Mouse (Mus musculus) brain, embryonic 14.5 days (tissue): ENCODE results near the gene Fam71e1. TPM values are rescaled to one million over a fixed set of nuclear protein-coding genes. Genes with fewer than 3 reads are reported as not detected.
A peak's percentile ranks its signal among the peaks of the same experiment; 100 is the strongest.

Source experiments
- DNase-seq: peaks from one replicate; pipeline ENCODE4 v3.0.0-alpha.2; 2011; ENCODE audit warnings: low read depth
- CTCF ChIP-seq: fragments of 200-500 bp; IDR thresholded peaks from 2 replicates; pipeline ENCODE4 v1.5.1; 2012; ENCODE audit warnings: inconsistent platforms, mild to moderate bottlenecking, moderate library complexity, borderline replicate concordance; ENCODE audit not compliant: insufficient read depth, insufficient read length; ENCODE audit errors: extremely low read depth
- POLR2A ChIP-seq: fragments of 200-500 bp; IDR thresholded peaks from 2 replicates; pipeline ENCODE4 v1.6.1; 2012; ENCODE audit warnings: mild to moderate bottlenecking, inconsistent platforms, borderline replicate concordance; ENCODE audit not compliant: poor library complexity, insufficient read depth, insufficient read length, severe bottlenecking; ENCODE audit errors: extremely low read depth
- polyA plus RNA-seq: library from polyadenylated mRNA; depleted of rRNA; stranded (reverse); fragments of >200 nt; gene quantifications from 2 replicates; pipeline ENCODE4 v1.2.3, GENCODE M21; 2012; rRNA removed

The Fam71e1 gene
- polyA plus RNA-seq, 1 experiment, result 31.7 TPM

GRCm38 (mm10) chr7:44547041-44547440, 50.7 kb downstream of the Fam71e1 start:
- no peak for DNase-seq
- TF ChIP-seq POLR2A (no peak), CTCF (no peak)

GRCm38 (mm10) chr7:44547725-44548124, 51.3 kb downstream of the Fam71e1 start:
- DNase-seq, result no peak
- TF ChIP-seq CTCF (no peak), POLR2A (no peak)

DNA sequence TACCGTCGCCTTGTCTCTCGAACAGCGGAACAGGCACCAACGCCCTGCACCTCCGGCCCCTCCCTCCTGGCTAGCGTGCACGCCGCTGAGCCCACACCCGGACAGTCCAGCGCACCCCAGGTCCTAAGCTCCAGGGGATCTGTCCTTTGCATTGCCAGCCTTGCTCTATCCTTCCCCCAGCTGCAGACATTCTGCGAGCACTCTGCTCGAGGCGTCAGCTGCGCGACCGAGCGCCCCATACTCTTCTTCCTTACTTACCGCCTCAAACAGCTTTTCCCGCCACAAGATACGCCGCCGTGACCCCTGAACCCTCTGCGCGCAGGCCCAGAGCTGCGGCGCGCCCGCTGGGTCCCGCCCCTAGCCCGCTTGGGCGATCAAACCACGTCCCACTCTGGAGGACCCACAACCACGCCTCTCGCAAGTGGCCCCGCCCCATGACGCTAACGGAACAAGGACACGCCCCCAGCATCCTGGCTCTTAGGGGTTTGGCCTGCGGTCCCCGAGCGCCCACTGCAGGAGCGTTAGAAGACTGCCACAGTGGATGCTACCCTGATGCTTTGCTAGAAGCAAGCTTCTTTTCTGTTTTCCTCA, 52.2 kb downstream of the Fam71e1 start, which contains the start of gene Pold1:
TSS of gene Pold1 (minus strand) at position 353 of the 591 bp plus-strand sequence.
- DNase-seq, result peak; percentile 100
- peak; percentile 89 for TF ChIP-seq CTCF
- 0 out of 2 replicates have a peak, but pooled peaks have one; percentile 5 for TF ChIP-seq POLR2A

DNA sequence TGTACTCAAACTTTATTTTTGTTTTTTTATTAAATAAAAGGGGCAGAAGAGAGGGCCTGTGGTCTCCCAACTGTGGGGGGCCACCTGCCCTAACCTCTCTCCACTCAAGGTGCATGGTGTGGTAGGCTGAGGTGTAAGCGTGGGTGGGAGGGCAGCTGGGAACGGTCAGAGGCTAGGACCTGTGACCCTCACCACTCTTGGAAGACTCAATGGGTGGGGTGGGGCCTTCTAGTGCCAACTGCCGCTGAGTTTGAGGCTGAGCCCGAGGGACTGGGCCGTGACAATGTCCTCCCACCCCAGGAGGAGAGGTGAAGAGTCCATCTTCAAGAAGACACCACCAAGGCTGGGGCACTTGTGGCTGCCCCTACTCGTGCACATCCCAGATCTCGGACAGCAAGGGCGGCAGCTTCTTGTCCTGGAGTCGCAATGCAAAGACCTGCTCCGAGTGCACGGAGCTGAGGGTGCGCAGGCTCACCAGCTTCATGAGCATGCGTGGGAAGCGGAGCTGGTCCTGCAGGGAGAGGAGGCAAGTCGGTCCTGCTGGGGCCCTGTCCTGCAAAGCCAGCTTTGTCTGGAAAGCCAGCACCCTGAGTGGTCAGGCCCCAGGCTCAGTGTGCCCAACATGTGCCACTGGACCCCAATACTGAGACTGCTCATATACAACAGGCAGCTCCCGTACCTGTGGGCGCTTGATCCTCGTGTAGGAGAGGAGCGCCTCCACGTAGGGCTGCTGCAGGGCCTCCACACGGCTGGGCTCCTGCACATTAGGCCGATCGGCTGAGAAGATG, 53.4 kb downstream of the Fam71e1 start:
- no peak for DNase-seq
- TF ChIP-seq CTCF (no peak), POLR2A (no peak)

DNA sequence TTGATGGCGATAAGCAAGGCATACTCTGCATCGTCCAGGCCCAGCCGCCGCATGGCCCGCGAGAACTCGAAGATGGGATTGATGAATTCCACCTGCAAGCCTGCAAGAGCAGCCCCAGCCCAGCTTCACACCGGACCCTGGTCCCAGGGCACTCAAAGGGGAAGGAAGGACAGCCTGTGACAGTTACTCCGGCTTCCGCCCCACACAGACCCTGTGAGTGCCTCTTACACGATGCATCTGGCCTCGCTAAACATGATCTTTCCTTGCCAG, 54.0 kb downstream of the Fam71e1 start:
- DNase-seq, result no peak
- TF ChIP-seq POLR2A, result no peak
- no peak for TF ChIP-seq CTCF

Other genes with a start within 250 kb of the Fam71e1 start
- gene 1700028J19Rik, start 249.9 kb upstream of the Fam71e1 start, polyA plus RNA-seq, result 1.5 and 2.1 TPM in 2 replicates
- gene 2410002F23Rik, start 249.9 kb upstream of the Fam71e1 start, polyA plus RNA-seq, result 270 and 344 TPM in 2 replicates
- not detected in 2 replicates for gene Acp4, start 239.2 kb upstream of the Fam71e1 start, polyA plus RNA-seq
- gene Gm15517, start 235.1 kb upstream of the Fam71e1 start, polyA plus RNA-seq, result 1.0 and 1.2 TPM in 2 replicates
- gene Clec11a, start 189.7 kb upstream of the Fam71e1 start, polyA plus RNA-seq, result 3.2 and 3.6 TPM in 2 replicates
- 17.2 and 63.1 TPM in 2 replicates for gene Shank1, start 186.3 kb upstream of the Fam71e1 start, polyA plus RNA-seq
- gene Syt3, start 112.5 kb upstream of the Fam71e1 start, polyA plus RNA-seq, result 35.5 and 41.6 TPM in 2 replicates
- gene 1700008O03Rik, start 110.8 kb upstream of the Fam71e1 start, polyA plus RNA-seq, result 3.0 and 4.1 TPM in 2 replicates
- 302 and 372 TPM in 2 replicates for gene Lrrc4b, start 67.6 kb upstream of the Fam71e1 start, polyA plus RNA-seq
- gene Aspdh, start 31.2 kb upstream of the Fam71e1 start, polyA plus RNA-seq, result 29.8 and 30.6 TPM in 2 replicates
- gene Josd2, start 28.6 kb upstream of the Fam71e1 start, polyA plus RNA-seq, result 70.6 and 118 TPM in 2 replicates
- 218 and 287 TPM in 2 replicates for gene Emc10, start 52 bp upstream of the Fam71e1 start, polyA plus RNA-seq
- gene Mybpc2, start 28.1 kb downstream of the Fam71e1 start, polyA plus RNA-seq, result not detected in 2 replicates
- 0.11 and 0.19 TPM in 2 replicates for gene Spib, start 35.5 kb downstream of the Fam71e1 start, polyA plus RNA-seq
- 38.4 and 70.1 TPM in 2 replicates for gene Pold1, start 52.3 kb downstream of the Fam71e1 start, polyA plus RNA-seq
- gene Nr1h2, start 57.4 kb downstream of the Fam71e1 start, polyA plus RNA-seq, result 79.7 and 96.8 TPM in 2 replicates
- gene Napsa, start 75.8 kb downstream of the Fam71e1 start, polyA plus RNA-seq, result 0.16 and 0.42 TPM in 2 replicates
- gene Kcnc3, start 94.1 kb downstream of the Fam71e1 start, polyA plus RNA-seq, result 16.6 and 27.2 TPM in 2 replicates
- gene Myh14, start 174.3 kb downstream of the Fam71e1 start, polyA plus RNA-seq, result 0.72 and 1.8 TPM in 2 replicates
- not detected in 2 replicates for gene Izumo2, start 212.2 kb downstream of the Fam71e1 start, polyA plus RNA-seq